Mouse (Mus musculus) ES-E14 (cell line): Measurements from ENCODE around the gene Ptprm.

ENCODE experiments used
- MAFK ChIP-seq: IDR thresholded peaks from 2 replicates; pipeline ENCODE4 v1.6.1; 2014; ENCODE audit warnings: mild to moderate bottlenecking, low read depth, low read length, inconsistent platforms; ENCODE audit not compliant: insufficient read depth
- ZC3H11A ChIP-seq: IDR thresholded peaks from 2 replicates; pipeline ENCODE4 v1.6.1; 2012; ENCODE audit warnings: low read depth, mild to moderate bottlenecking, inconsistent platforms, low read length, borderline replicate concordance
- ZNF384 ChIP-seq: IDR thresholded peaks from 2 replicates; pipeline ENCODE4 v1.6.1; 2012; ENCODE audit warnings: low read depth, low read length, inconsistent platforms

GRCm38 (mm10) chr17:66852496-66852895 is 501.8 kb downstream of the Ptprm start:
- no peak for TF ChIP-seq MAFK
- no peak for TF ChIP-seq ZC3H11A
- no peak for TF ChIP-seq ZNF384
